Mouse (Mus musculus) ES-E14 (cell line): ENCODE measurements around the gene Gnai1. TPM values are rescaled to one million over a fixed set of nuclear protein-coding genes. Genes with fewer than 3 reads are reported as not detected.

Experiments
- DNase-seq: peaks from one replicate; pipeline ENCODE4 v3.0.0-alpha.2; 2013; ENCODE audit warnings: low read depth, low spot score
- H3K27ac ChIP-seq: 2 replicates; pipeline ENCODE4 v1.5.1; 2012; ENCODE audit warnings: low read depth, mild to moderate bottlenecking, low read length, moderate library complexity, mixed read lengths; ENCODE audit not compliant: poor library complexity, insufficient read depth, severe bottlenecking
- H3K36me3 ChIP-seq: 2 replicates; pipeline ENCODE4 v1.6.1; 2012; ENCODE audit warnings: mild to moderate bottlenecking, low read length, moderate library complexity, mixed read lengths; ENCODE audit not compliant: control insufficient read depth, poor library complexity, insufficient read depth, severe bottlenecking
- H3K4me1 ChIP-seq, 2 experiments: fragments of 150-350 bp in 1 of 2; sonication (generic) in 1 of 2; 2 replicates each; pipeline ENCODE4 v1.6.1; 2012; ENCODE audit warnings: low read length in 2 of 2, mild to moderate bottlenecking in 1 of 2, mixed read lengths in 1 of 2; ENCODE audit not compliant: control insufficient read depth in 2 of 2, insufficient read depth in 2 of 2, poor library complexity in 1 of 2
- H3K4me3 ChIP-seq, 2 experiments: fragments of 150-350 bp in 1 of 2; sonication (generic) in 1 of 2; 2 replicates each; pipeline ENCODE4 v1.5.1; 2012; ENCODE audit warnings: low read length in 2 of 2, low read depth in 1 of 2, mild to moderate bottlenecking in 1 of 2, mixed read lengths in 1 of 2; ENCODE audit not compliant: insufficient read depth in 1 of 2, poor library complexity in 1 of 2, severe bottlenecking in 1 of 2
- H3K9ac ChIP-seq: 2 replicates; pipeline ENCODE4 v1.6.1; 2012; ENCODE audit warnings: low read depth, mild to moderate bottlenecking, low read length, mixed read lengths; ENCODE audit not compliant: poor library complexity, insufficient read depth, severe bottlenecking
- H3K9me3 ChIP-seq: fragments of 150-350 bp; sonication (generic); 2 replicates; pipeline ENCODE4 v1.6.1; 2012; ENCODE audit warnings: low read depth, mild to moderate bottlenecking, low read length; ENCODE audit not compliant: control insufficient read depth, insufficient read depth
- CHD2 ChIP-seq: IDR thresholded peaks from 2 replicates; pipeline ENCODE4 v1.6.1; 2014; ENCODE audit warnings: mild to moderate bottlenecking, low read depth, low read length, inconsistent platforms
- HCFC1 ChIP-seq: IDR thresholded peaks from 2 replicates; pipeline ENCODE4 v1.6.1; 2012; ENCODE audit warnings: low read length, inconsistent platforms, borderline replicate concordance; ENCODE audit not compliant: insufficient read depth
- MAFK ChIP-seq: IDR thresholded peaks from 2 replicates; pipeline ENCODE4 v1.6.1; 2014; ENCODE audit warnings: mild to moderate bottlenecking, low read depth, low read length, inconsistent platforms; ENCODE audit not compliant: insufficient read depth
- ZC3H11A ChIP-seq: IDR thresholded peaks from 2 replicates; pipeline ENCODE4 v1.6.1; 2012; ENCODE audit warnings: low read depth, mild to moderate bottlenecking, inconsistent platforms, low read length, borderline replicate concordance
- ZNF384 ChIP-seq: IDR thresholded peaks from 2 replicates; pipeline ENCODE4 v1.6.1; 2012; ENCODE audit warnings: low read depth, low read length, inconsistent platforms
- in situ Hi-C, 2 experiments: fragments of 600-800 bp; cut with MboI; formaldehyde crosslinking; loops; one replicate each; pipeline ENCODE4 v1.15.1; 2025; ENCODE audit warnings: low sequenced_read_pairs in 2 of 2, inconsistent platforms in 1 of 2; ENCODE audit not compliant: unreplicated experiment in 2 of 2
- total RNA-seq: library from RNA; depleted of rRNA; stranded (reverse); fragments of 300-350 nt; gene quantifications from 2 replicates; pipeline ENCODE4 v1.2.3, GENCODE M21; 2012

The Gnai1 gene
- total RNA-seq, 1 experiment: 8.6 TPM

DNA sequence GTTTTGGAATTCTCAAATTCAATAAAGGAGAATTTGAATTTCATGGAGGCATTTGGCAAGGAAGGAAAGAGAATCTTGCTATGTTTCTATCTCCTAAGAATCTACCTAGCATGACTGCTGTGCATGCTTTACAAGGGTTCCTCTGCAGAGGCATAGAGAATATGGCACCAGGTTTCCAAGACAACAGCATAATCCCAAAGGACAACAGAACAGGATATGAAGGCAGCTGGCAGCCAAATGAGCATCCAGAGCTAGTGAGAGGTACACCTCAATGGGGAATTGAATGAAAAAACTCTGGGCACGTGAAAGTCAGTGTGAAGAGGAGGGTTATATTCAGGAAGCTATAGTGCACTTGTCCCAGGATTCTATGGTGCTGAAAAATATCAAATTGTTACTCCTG is 130.8 kb downstream of the Gnai1 start:
- Histone ChIP-seq H3K4me1 (no peaks in the 10 kb centered on the region), H3K9ac (no peak overlapping the region), H3K36me3 (no peaks in the 10 kb centered on the region), H3K27ac (no peak overlapping the region), H3K9me3 (no peaks in the 10 kb centered on the region), H3K4me3 (no peak overlapping the region)
- no peak for TF ChIP-seq ZNF384
- TF ChIP-seq ZC3H11A: no peak
- no peak for TF ChIP-seq MAFK
- no peak for TF ChIP-seq CHD2
- TF ChIP-seq HCFC1: no peak
- DNase-seq: no peak
- in situ Hi-C loops: no loop called here

DNA sequence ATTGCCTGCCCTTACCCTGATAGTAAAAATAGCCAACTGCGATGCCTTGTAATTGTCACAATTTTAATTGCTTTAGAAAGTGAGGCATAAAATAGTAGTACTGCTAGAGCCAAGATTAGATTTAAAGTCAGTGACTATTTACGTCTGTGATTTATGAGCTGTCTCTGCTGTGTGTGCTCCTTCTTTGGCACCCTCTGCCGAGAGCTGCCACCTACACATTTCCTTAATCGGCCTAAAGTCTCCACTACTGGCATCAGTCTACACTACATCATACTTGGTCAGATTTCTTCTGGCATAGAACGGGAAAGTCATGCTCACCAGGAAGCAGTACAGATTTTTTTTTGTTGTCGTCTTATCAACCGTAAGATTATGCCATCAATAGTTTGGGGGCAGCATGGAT is 131.3 kb downstream of the Gnai1 start:
- Histone ChIP-seq H3K4me1 (no peaks in the 10 kb centered on the region), H3K36me3 (no peaks in the 10 kb centered on the region), H3K4me3 (no peak overlapping the region), H3K9ac (no peak overlapping the region), H3K27ac (no peak overlapping the region), H3K9me3 (no peaks in the 10 kb centered on the region)
- in situ Hi-C loops: no loop called here
- no peak for DNase-seq
- TF ChIP-seq MAFK (no peak), HCFC1 (no peak)

DNA sequence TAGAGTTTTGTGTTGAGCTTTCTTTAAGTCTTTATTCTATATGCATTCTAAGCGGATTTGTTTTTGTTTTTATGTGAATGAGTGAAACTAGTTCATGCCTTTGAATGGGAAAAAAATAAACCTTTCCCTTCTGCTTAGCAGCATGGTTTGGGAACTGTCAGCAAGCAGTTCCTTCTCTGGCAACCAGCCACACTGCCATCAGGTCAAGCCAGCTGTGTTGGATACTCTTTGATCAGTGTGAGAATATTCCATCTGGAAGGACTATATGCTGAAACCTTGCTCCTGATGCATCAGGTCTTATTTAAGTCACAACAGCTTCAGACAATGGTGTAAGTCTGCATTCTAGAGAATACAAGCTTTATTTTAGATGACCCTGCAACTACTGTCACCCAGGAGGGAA is 139.3 kb downstream of the Gnai1 start:
- no peak overlapping the region for H3K27ac ChIP-seq
- no peaks in the 10 kb centered on the region for H3K36me3 ChIP-seq
- TF ChIP-seq CHD2 (no peak), HCFC1 (no peak), ZC3H11A (no peak), ZNF384 (no peak), MAFK (no peak)
- H3K4me3 ChIP-seq: no peak overlapping the region
- no peaks in the 10 kb centered on the region for H3K4me1 ChIP-seq
- no peak overlapping the region for H3K9ac ChIP-seq
- no peak for DNase-seq
- in situ Hi-C loops: no loop called here
- H3K9me3 ChIP-seq: no peaks in the 10 kb centered on the region

DNA sequence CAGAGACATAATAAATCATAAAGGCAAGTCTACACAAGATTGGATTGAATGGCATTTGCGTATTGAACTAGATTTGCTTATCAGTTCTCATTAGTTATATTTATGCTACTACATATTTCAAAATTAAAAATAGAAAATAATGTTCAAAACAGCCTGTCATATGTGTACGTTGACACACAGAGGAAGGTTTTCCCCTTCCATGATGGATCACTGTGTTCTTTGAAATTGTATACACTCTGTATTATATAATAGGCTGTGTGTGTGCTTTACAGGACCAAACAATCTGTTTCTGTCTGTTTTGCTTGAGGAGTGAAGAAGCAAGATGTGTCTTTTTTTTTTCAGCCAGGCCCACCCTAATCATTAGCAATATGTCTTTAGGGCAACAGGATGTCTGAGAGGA is 141.9 kb downstream of the Gnai1 start:
- H3K4me3 ChIP-seq: no peak overlapping the region
- H3K27ac ChIP-seq: no peak overlapping the region
- H3K9me3 ChIP-seq: no peaks in the 10 kb centered on the region
- H3K9ac ChIP-seq: no peak overlapping the region
- no peaks in the 10 kb centered on the region for H3K36me3 ChIP-seq
- TF ChIP-seq CHD2 (no peak), HCFC1 (no peak), ZC3H11A (no peak), MAFK (no peak), ZNF384 (no peak)
- H3K4me1 ChIP-seq: no peaks in the 10 kb centered on the region
- in situ Hi-C loops: no loop called here
- DNase-seq: no peak

DNA sequence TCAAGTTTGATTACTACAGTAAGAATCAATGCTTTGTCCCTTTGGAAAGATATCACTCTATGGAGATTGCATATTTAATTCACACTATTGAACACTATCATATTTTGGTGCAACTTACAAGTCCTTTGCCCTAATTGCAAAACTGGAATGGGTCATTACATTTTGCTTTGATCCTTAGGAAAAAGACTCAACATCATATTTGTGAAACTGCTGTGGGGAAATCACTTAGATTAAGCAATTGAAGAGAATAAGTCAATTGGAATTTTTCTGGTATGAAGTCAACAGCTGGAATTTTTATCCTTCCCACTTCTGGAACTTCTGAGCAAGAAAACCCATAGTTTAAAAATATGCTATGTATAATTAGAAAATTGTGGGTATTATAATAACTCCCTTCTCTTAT is 142.3 kb downstream of the Gnai1 start:
- no peaks in the 10 kb centered on the region for H3K9me3 ChIP-seq
- no peak overlapping the region for H3K9ac ChIP-seq
- TF ChIP-seq HCFC1: no peak
- TF ChIP-seq MAFK: no peak
- TF ChIP-seq ZC3H11A: no peak
- TF ChIP-seq ZNF384: no peak
- TF ChIP-seq CHD2: no peak
- in situ Hi-C loops: no loop called here
- no peak for DNase-seq
- no peak overlapping the region for H3K27ac ChIP-seq
- H3K4me1 ChIP-seq: no peaks in the 10 kb centered on the region
- H3K36me3 ChIP-seq: no peaks in the 10 kb centered on the region
- H3K4me3 ChIP-seq: no peak overlapping the region
